Mouse (Mus musculus) stomach, embryonic 14.5 days (tissue): Measurements from ENCODE around the gene Gm49355. TPM values are rescaled to one million over a fixed set of nuclear protein-coding genes. Genes with fewer than 3 reads are reported as not detected.

Source experiments
- ATAC-seq: fragments of 200-750 bp; cut with Nextera tagmentation; 2 replicates; pipeline ENCODE4 v1.8.0; 2017; ENCODE audit warnings: low read depth, moderate TSS enrichment; ENCODE audit not compliant: insufficient number of reproducible peaks, insufficient read depth, low FRiP score
- H3K27ac ChIP-seq: fragments of 300-500 bp; sonication (generic); 2 replicates; pipeline ENCODE4 v1.5.1; 2014; ENCODE audit warnings: mild to moderate bottlenecking, low read length, moderate library complexity, mixed read lengths
- H3K27me3 ChIP-seq: fragments of 300-500 bp; sonication (generic); 2 replicates; pipeline ENCODE4 v1.6.1; 2014; ENCODE audit warnings: low read length, control low read depth, mixed read lengths; ENCODE audit not compliant: control insufficient read depth, insufficient read depth
- H3K36me3 ChIP-seq: fragments of 300-500 bp; sonication (generic); 2 replicates; pipeline ENCODE4 v1.6.1; 2014; ENCODE audit warnings: mild to moderate bottlenecking, control low read depth, low read length, moderate library complexity, mixed read lengths; ENCODE audit not compliant: control insufficient read depth, insufficient read depth
- H3K4me1 ChIP-seq: fragments of 300-500 bp; sonication (generic); 2 replicates; pipeline ENCODE4 v1.6.1; 2014; ENCODE audit warnings: low read length, control low read depth, mixed read lengths; ENCODE audit not compliant: control insufficient read depth, insufficient read depth
- H3K4me2 ChIP-seq: fragments of 300-500 bp; sonication (generic); replicated peaks from 2 replicates; pipeline ENCODE4 v1.6.1; 2014; ENCODE audit warnings: low read depth, low read length, control low read depth
- H3K4me3 ChIP-seq: fragments of 300-500 bp; sonication (generic); 2 replicates; pipeline ENCODE4 v1.5.1; 2014; ENCODE audit warnings: low read depth, low read length, control low read depth
- H3K9ac ChIP-seq: fragments of 300-500 bp; sonication (generic); replicated peaks from 2 replicates; pipeline ENCODE4 v1.6.1; 2014; ENCODE audit warnings: low read depth, mild to moderate bottlenecking, control low read depth, low read length, moderate library complexity, mixed read lengths
- H3K9me3 ChIP-seq: fragments of 300-500 bp; sonication (generic); 2 replicates; pipeline ENCODE4 v1.6.1; 2016; ENCODE audit warnings: low read depth, low read length, control low read depth; ENCODE audit not compliant: control insufficient read depth
- WGBS: fragments of 180-500 bp; shearing (Covaris S2); extraction: QIAGEN DNeasy Blood & Tissue Kit; methylation state at CpG from one replicate; pipeline ENCODE4 v1.1.7; 2014; 5-methylcytosine and 5-hydroxymethylcytosine counted together
- polyA plus RNA-seq: library from polyadenylated mRNA; unstranded; fragments of >200 nt; fragmentation: Nextera tagmentation; extraction: Ambion mirVana; gene quantifications from 2 replicates; pipeline ENCODE4 v1.2.1, GENCODE M21; 2014

Gm49355 gene
- polyA plus RNA-seq, 1 experiment from 2014 or later: 0.30 TPM

- no peak overlapping the region for H3K4me2 ChIP-seq
- no peaks in the 10 kb centered on the region for H3K4me1 ChIP-seq
- no peak for ATAC-seq
- WGBS: 68% methylated on average over 3 of the region's 3 CpGs
- no peak overlapping the region for H3K4me3 ChIP-seq
- no peak overlapping the region for H3K9ac ChIP-seq
- no peaks in the 10 kb centered on the region for H3K36me3 ChIP-seq
- H3K27me3 ChIP-seq: no peaks in the 10 kb centered on the region
- no peaks in the 10 kb centered on the region for H3K9me3 ChIP-seq
- no peak overlapping the region for H3K27ac ChIP-seq
These were observed 16.9 kb downstream of the Gm49355 start for GRCm38 (mm10) chr14:12300677-12301076.

GRCm38 (mm10) chr14:12303106-12303505 lies 19.3 kb downstream of the Gm49355 start:
- no peak overlapping the region for H3K4me3 ChIP-seq
- WGBS: 54% methylated on average over 2 of the region's 2 CpGs

GRCm38 (mm10) chr14:12333622-12334021 lies 49.8 kb downstream of the Gm49355 start:
- Histone ChIP-seq H3K4me2 (no peak overlapping the region), H3K4me3 (no peak overlapping the region), H3K27me3 (peaks cover 33% of the 10 kb centered on the region), H3K36me3 (no peaks in the 10 kb centered on the region), H3K9ac (no peak overlapping the region), H3K4me1 (no peaks in the 10 kb centered on the region), H3K9me3 (no peaks in the 10 kb centered on the region), H3K27ac (no peak overlapping the region)
- no peak for ATAC-seq
- 75% methylated on average over 7 of the region's 7 CpGs for WGBS

More at GRCm38 (mm10) chr14:12303106-12303505, 19.3 kb downstream of the Gm49355 start:
- Histone ChIP-seq H3K36me3 (no peaks in the 10 kb centered on the region), H3K27me3 (no peaks in the 10 kb centered on the region), H3K4me1 (no peaks in the 10 kb centered on the region), H3K27ac (no peak overlapping the region), H3K9me3 (no peaks in the 10 kb centered on the region), H3K4me2 (no peak overlapping the region), H3K9ac (no peak overlapping the region)
- no peak for ATAC-seq

DNA sequence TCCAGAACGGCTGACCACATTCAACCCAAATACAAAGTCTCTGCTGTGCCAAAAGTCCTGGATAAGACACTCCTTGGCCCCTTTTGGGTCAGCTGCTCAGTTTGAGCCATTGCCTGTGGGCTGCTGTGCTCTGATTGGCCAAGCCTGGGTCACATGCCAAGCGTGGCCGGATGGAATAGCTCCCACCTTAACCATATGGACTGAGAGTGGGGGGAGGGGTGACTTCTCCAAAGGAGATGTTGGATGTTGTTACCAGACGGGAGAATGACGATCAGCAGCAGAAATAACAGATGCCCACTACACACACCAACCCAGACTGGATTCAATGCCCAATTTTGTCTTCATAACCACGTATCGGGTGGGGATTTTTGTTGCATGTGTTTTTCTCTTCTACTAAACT lies 51.1 kb downstream of the Gm49355 start:
- no peak overlapping the region for H3K4me2 ChIP-seq
- H3K9ac ChIP-seq: no peak overlapping the region
- no peak overlapping the region for H3K27ac ChIP-seq
- no peaks in the 10 kb centered on the region for H3K36me3 ChIP-seq
- no peak overlapping the region for H3K4me3 ChIP-seq
- 37% methylated on average over 7 of the region's 7 CpGs for WGBS
- no peak for ATAC-seq
- H3K4me1 ChIP-seq: no peaks in the 10 kb centered on the region
- H3K27me3 ChIP-seq: peaks cover 43% of the 10 kb centered on the region
- H3K9me3 ChIP-seq: no peaks in the 10 kb centered on the region

- Histone ChIP-seq H3K4me2 (no peak overlapping the region), H3K4me3 (no peak overlapping the region), H3K4me1 (no peaks in the 10 kb centered on the region), H3K9me3 (no peaks in the 10 kb centered on the region), H3K27me3 (peaks cover 58% of the 10 kb centered on the region), H3K9ac (no peak overlapping the region), H3K27ac (no peak overlapping the region), H3K36me3 (no peaks in the 10 kb centered on the region)
- no peak for ATAC-seq
- 12% methylated on average over 8 of the region's 8 CpGs for WGBS
These were observed 53.7 kb downstream of the Gm49355 start for GRCm38 (mm10) chr14:12337421-12337997.

GRCm38 (mm10) chr14:12337998-12338809 lies 54.4 kb downstream of the Gm49355 start:
- no peak overlapping the region for H3K9ac ChIP-seq
- no peaks in the 10 kb centered on the region for H3K9me3 ChIP-seq
- 2% methylated on average over 16 of the region's 16 CpGs for WGBS
- H3K4me3 ChIP-seq: no peak overlapping the region
- no peaks in the 10 kb centered on the region for H3K36me3 ChIP-seq
- H3K4me2 ChIP-seq: no peak overlapping the region
- H3K4me1 ChIP-seq: no peaks in the 10 kb centered on the region
- H3K27me3 ChIP-seq: peaks cover 64% of the 10 kb centered on the region
- ATAC-seq: no peak
- H3K27ac ChIP-seq: no peak overlapping the region

DNA sequence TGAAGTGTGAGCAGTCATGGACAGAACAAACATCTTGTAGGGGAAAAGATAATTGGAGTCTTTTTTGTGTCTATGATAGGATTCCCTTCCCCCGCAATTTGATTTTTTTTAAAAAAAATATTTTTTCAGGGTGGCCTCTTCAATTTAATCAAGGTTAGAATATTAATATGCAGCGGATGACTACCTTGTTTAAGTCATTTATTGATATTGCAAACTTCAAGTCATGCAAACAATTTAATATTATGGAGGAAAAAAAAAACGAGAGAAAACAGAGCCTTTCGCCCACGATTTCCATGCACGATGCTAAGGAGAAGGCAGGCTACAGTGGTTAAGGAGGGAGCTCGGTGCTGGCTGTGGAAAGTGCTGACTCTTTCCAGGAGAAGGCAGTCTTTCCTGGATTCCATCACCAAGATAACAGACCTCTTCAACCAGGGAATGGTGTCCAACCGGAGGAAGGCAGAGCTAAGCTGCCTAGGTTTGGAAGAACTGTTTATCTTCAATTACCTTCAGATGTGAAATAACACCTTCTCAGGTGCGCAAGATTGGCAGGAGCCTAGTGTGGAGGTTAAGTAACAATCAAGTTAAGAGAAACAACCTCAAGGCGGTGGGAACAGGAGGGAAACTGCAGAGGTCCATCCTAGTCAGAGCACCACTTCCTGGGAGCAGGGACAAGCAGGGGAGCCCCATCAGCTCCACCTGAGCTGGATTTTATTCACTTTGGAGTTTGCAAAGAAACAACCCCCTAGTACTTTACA lies 55.2 kb downstream of the Gm49355 start:
- no peak for ATAC-seq
- H3K4me2 ChIP-seq: no peak overlapping the region
- 2% methylated on average over 10 of the region's 10 CpGs for WGBS
- peaks cover 71% of the 10 kb centered on the region for H3K27me3 ChIP-seq
- H3K27ac ChIP-seq: no peak overlapping the region
- no peaks in the 10 kb centered on the region for H3K4me1 ChIP-seq
- no peak overlapping the region for H3K4me3 ChIP-seq
- no peaks in the 10 kb centered on the region for H3K36me3 ChIP-seq
- H3K9ac ChIP-seq: no peak overlapping the region
- H3K9me3 ChIP-seq: no peaks in the 10 kb centered on the region

GRCm38 (mm10) chr14:12340238-12341074 lies 56.7 kb downstream of the Gm49355 start:
- no peaks in the 10 kb centered on the region for H3K36me3 ChIP-seq
- peaks cover 78% of the 10 kb centered on the region for H3K27me3 ChIP-seq
- no peaks in the 10 kb centered on the region; the same call in 1 of the 2 replicates for H3K4me1 ChIP-seq
- H3K9me3 ChIP-seq: no peaks in the 10 kb centered on the region
- H3K4me3 ChIP-seq: no peak overlapping the region
- ATAC-seq: no peak
- H3K4me2 ChIP-seq: no peak overlapping the region
- under 1% methylated on average over 19 of the region's 19 CpGs for WGBS
- no peak overlapping the region for H3K27ac ChIP-seq
- no peak overlapping the region for H3K9ac ChIP-seq
